Mouse (Mus musculus): Measurements from ENCODE around the gene Hoxa6.

GRCm38 (mm10) chr6:52211961-52212360 lies 3.4 kb upstream of the Hoxa6 start:
- TF ChIP-seq POLR2A (IDR thresholded peaks at IDR 0.05; ENCODE audit: low read depth, low read length) = no peak
- TF ChIP-seq CTCF (IDR thresholded peaks at IDR 0.05; ENCODE audit: extremely low read depth, insufficient read length, insufficient replicate concordance, low read depth, low read length) = no peak
